Mouse (Mus musculus) left cerebral cortex, postnatal 36 days (tissue): ENCODE measurements around the gene Bak1. TPM values are rescaled to one million over a fixed set of nuclear protein-coding genes. Genes with fewer than 3 reads are reported as not detected.
"Not testable (repeated sequence)": the region's sequence is repeated elsewhere in the genome, so short reads cannot be mapped to it uniquely, and the experiment has no call there.

Experiments
- DNase-seq, 2 experiments: peaks; one replicate each; pipeline ENCODE4 v3.0.0; 2021 to 2022; ENCODE audit warnings: low spot score in 2 of 2, mixed read lengths in 1 of 2
- intact Hi-C: fragments of 180-260 bp; cut with DNase I; formaldehyde crosslinking; loops from one replicate; pipeline ENCODE4 v1.15.1; 2025
- total RNA-seq, 2 experiments: library from RNA; stranded (reverse); gene quantifications; 2 replicates each; pipeline ENCODE4 v1.2.3; 2021

The Bak1 gene
- total RNA-seq, 2 experiments from 2014 or later: 13.9 to 16.5 TPM

DNA sequence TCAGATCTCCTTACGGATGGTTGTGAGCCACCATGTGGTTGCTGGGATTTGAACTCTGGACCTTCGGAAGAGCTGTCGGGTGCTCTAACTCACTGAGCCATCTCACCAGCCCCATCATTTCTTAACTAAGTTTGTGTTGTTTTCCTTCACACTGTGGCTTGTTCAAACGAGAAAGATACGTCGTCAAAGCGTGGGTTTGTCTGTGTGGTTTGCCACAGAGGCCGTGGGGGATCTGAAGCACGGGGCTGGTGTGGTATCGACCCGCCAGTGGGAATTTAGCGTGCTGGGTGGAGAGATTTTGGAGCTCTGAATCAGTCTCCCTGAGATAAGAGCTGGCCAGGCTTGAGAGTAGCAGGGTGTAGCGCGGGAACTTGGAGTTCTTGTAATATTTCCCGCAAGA lies 30.5 kb downstream of the Bak1 start:
- DNase-seq: no peak
- intact Hi-C loops: no loop called here

- DNase-seq: no peak
- intact Hi-C loops: no loop called here
Observed at GRCm38 (mm10) chr17:26997661-26998060, 31.1 kb downstream of the Bak1 start.

DNA sequence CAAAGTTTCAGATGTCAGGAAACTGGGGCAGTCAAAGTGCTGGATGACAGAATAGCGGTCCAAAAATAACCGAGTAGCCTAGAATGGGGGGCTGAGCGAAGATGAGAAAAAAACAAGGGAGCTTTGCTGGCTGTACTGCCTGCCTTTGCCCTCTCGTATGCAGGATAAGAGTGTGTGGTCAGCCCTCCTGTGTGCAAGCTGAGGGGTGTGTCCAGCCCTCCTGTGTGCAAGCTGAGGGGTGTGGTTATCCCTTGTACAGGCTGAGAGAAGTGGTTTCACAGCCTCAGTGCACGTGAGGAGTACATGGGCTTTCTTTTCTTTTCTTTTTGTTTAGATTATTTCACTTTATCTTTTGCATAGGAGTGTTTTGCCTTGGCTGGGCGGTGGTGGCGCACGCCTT lies 33.2 kb downstream of the Bak1 start:
- DNase-seq: no peak
- intact Hi-C loops: no loop called here

DNA sequence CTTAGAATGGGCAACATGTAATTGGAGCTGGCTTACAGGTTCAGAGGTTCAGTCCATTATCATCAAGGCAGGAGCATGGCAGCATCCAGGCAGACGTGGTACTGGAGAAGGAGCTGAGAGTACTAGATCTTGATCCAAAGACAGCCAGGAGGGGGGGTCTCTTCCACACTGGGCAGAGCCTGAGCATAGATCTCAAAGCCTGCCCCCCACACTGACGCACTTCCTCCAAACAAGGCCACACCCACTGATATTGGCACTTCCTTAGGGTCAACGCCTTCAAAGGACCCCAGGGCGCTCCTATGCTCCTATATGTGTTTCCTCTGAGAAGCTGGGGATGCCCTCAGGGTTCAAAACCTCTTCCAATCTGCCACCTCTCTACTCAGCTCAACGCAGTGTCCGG lies 33.8 kb downstream of the Bak1 start:
- intact Hi-C loops: no loop called here
- DNase-seq: no peak

DNA sequence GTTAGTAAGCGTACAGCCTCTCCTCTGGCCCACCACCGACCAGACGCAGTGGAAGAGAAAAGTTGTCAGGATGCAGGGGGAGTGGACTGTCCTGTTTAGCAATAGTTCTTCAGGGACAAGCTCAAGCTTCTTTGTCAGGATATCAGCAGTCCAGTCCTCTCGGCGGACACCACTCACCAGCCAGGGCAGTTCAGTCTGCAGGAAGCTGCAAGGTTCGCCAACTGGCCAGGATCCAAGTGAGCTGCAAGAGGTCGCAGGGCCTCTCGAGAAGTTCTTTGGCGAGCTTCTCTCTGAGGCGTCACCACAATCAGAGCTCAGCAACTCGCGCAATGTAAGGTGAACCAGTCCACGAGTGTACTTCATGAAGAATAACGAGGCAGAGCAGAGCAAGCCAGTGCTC lies 34.4 kb downstream of the Bak1 start:
- intact Hi-C loops: no loop called here
- DNase-seq: no peak

GRCm38 (mm10) chr17:26990521-26990920 lies 38.3 kb downstream of the Bak1 start:
- intact Hi-C loops: no loop called here
- no peak for DNase-seq

DNA sequence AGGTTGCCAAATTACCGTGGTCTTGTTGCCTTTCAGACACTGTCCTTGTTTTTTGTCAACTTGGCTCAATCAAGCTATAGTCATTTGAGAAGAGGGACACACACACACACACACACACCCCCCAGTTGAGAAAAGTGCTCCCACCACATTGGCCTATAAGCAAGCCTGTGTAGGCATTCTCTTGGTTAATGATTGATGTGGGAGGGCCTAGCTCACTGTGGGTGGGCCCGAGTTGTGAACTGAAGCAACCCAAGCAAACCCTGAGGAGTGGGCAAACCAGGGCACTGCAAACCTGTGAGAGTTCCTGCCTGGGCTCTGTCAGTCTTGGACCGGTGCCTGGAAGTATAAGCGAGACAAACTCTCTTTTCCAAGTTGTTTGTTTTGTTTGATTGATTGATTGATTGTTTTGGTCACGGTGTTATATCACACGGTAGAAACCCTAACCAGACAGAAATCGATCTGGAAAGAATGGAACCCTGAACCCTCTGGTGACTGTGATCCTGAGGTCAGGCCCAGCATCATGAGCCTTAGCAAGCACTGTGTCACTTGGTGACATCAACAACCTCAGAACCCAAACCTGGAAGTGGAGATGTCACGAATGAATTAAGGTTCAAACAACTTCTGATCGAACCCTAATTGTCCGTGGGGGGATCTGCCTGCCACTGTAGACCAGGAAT lies 43.2 kb downstream of the Bak1 start:
- intact Hi-C loops: no loop called here
- no peak for DNase-seq

DNA sequence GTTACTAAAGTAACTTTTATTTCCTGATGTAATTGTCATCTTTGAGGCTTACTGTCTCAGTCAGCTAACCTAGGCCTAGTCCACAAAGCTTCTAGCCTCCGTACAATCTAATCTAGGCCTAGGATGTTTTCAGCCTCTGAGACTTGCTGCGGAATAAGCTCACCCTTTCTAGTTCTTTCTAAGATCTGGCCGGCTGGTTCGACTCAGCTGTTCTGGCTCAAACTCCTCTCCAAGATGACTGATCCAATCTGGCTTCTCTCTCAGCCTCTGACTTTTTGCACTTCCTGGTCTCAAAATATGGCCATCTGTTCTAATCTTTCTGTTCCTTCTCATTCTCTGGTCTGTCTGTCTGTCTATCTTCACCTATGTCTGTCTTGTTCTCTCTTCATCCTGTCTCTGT lies 45.4 kb downstream of the Bak1 start:
- intact Hi-C loops: no loop called here

DNA sequence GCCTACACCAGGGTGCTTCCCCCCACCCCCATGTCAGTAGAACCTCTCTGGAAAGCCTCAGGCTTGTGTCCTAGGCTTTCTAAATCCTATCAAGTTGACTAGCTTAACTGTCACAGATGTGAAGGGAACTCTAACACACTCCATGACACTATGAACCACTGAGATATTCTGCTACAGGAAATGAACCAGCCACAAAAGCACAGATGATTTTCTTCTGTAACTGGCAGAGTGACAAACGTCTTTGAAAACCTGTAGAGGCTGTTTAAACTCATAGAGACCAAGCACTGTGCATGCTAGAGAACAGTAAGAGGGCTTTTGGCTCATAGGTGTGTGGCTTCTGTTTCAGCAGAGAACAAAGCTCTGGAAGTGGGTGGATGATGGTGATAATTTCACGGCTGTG lies 47.8 kb downstream of the Bak1 start:
- intact Hi-C loops: no loop called here

More for the DNA sequence above, 45.4 kb downstream of the Bak1 start:
- DNase-seq: no peak

GRCm38 (mm10) chr17:26979426-26979825 lies 49.4 kb downstream of the Bak1 start:
- no peak for DNase-seq
- intact Hi-C loops: no loop called here

More for the DNA sequence above, 47.8 kb downstream of the Bak1 start:
- DNase-seq: no peak

DNA sequence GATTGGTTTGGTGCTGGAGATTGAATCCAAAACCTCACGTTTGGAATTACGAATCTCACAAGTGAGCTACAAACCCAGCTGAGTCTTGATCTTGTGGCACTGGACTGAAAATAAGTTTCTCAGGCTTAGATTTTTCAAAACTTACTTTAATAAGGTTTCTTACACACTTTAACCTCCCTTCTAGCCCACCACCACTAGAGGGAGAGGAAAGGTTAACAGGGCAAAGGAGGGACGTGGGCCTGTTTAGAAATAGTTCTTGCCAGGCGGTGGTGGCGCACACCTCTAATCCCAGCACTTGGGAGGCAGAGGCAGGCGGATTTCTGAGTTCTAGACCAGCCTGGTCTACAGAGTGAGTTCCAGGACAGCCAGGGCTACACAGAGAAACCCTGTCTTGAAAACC lies 51.5 kb downstream of the Bak1 start:
- intact Hi-C loops, DNase-seq: not testable (repeated sequence)

- intact Hi-C loops: no loop called here
Observed at GRCm38 (mm10) chr17:26975415-26975814, 53.4 kb downstream of the Bak1 start.

DNA sequence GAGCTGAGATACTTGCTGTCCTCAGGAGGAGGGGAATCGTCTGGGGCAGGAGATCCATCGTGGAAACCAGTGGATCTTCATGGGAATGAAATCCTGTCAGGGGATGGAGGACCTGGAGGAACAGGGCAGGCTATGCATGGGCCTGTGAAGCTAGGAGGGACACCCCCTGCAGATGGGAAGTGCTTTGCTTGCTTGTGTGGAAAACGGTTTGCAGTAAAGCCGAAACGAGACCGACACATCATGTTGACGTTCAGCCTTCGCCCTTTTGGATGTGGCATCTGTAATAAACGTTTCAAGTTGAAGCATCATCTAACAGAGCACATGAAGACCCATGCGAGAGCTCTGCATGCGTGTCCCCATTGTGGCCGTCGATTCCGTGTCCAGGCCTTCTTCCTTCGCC lies 54.3 kb downstream of the Bak1 start:
- intact Hi-C loops: loop anchor here (5.0 kb wide), 1 partner anchor 53 kb away; the partner anchor contains the start of gene Bak1
- DNase-seq: no peak

More at GRCm38 (mm10) chr17:26975415-26975814, 53.4 kb downstream of the Bak1 start:
- no peak for DNase-seq

GRCm38 (mm10) chr17:26972703-26973574 lies 55.9 kb downstream of the Bak1 start, which contains the start of gene Zbtb9:
Gene Zbtb9 (plus strand): TSS chr17:26973167.
- intact Hi-C loops: loop anchor here (5.0 kb wide), 1 partner anchor 54 kb away; the partner anchor contains the start of gene Bak1
- DNase-seq: peak; percentile 96 to 98

- intact Hi-C loops: loop anchor here (5.0 kb wide), 1 partner anchor 55 kb away; the partner anchor contains the start of gene Bak1
- DNase-seq: no peak
Observed at GRCm38 (mm10) chr17:26972107-26972506, 56.7 kb downstream of the Bak1 start.

GRCm38 (mm10) chr17:26971247-26971905 lies 57.4 kb downstream of the Bak1 start:
- peak in 1 of 2 experiments; percentile 13 for DNase-seq
- intact Hi-C loops: loop anchor here (5.0 kb wide), 1 partner anchor 56 kb away; the partner anchor contains the start of gene Bak1

DNA sequence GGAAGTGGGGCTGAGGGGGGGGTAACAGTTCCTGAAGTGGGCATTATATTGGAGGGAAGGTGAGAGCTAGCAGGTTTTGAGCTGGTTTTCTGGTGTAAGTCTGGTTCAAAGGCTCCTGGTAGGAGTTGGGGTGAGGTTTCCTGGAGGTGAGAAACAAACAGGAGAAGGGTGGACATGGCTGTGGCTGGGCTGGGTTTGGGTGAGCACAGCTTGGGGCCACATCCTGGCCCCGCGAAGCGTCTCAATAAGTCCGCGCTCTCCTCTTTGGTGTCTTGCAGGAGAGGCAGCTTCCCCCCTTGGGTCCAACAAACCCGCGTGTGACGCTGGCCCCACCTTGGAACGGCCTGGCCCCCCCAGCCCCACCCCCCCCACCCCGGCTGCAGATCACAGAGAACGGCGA lies 58.6 kb downstream of the Bak1 start:
- intact Hi-C loops: loop anchor here (5.0 kb wide), 1 partner anchor 57 kb away; the partner anchor contains the start of gene Bak1
- DNase-seq: no peak
